Mouse (Mus musculus) liver, adult 2 months (tissue): ENCODE measurements around the gene R3hdml. TPM values are rescaled to one million over a fixed set of nuclear protein-coding genes. Genes with fewer than 3 reads are reported as not detected.

Experiments
- DNase-seq: peaks from one replicate; pipeline ENCODE4 v3.0.0-alpha.2; 2011; ENCODE audit warnings: low read depth, low spot score; ENCODE audit errors: extremely low read depth
- H3K27ac ChIP-seq: fragments of 200-500 bp; replicated peaks from 2 replicates; pipeline ENCODE4 v1.5.1; 2012; ENCODE audit warnings: low read depth, mild to moderate bottlenecking, control low read depth, inconsistent platforms, low read length; ENCODE audit not compliant: insufficient read depth
- H3K27me3 ChIP-seq: fragments of 200-500 bp; 2 replicates; pipeline ENCODE4 v1.6.1; 2012; ENCODE audit warnings: mild to moderate bottlenecking, moderate library complexity, low read length, inconsistent platforms; ENCODE audit not compliant: control insufficient read depth, insufficient read depth
- H3K36me3 ChIP-seq: fragments of 200-500 bp; 2 replicates; pipeline ENCODE4 v1.6.1; 2012; ENCODE audit warnings: low read length, inconsistent platforms; ENCODE audit not compliant: control insufficient read depth, insufficient read depth
- H3K4me1 ChIP-seq: fragments of 200-500 bp; 2 replicates; pipeline ENCODE4 v1.6.1; 2011; ENCODE audit warnings: low read length; ENCODE audit not compliant: control insufficient read depth, insufficient read depth
- H3K4me3 ChIP-seq: fragments of 200-500 bp; 2 replicates; pipeline ENCODE4 v1.5.1; 2011; ENCODE audit warnings: low read depth, mild to moderate bottlenecking, control low read depth, low read length, moderate library complexity; ENCODE audit not compliant: insufficient read depth
- H3K79me2 ChIP-seq: fragments of 200-500 bp; 2 replicates; pipeline ENCODE4 v1.6.1; 2012; ENCODE audit warnings: inconsistent platforms, mild to moderate bottlenecking, low read length, moderate library complexity; ENCODE audit not compliant: control insufficient read depth, insufficient read depth
- H3K9ac ChIP-seq: fragments of 200-500 bp; 2 replicates; pipeline ENCODE4 v1.6.1; 2012; ENCODE audit warnings: low read depth, mild to moderate bottlenecking, control low read depth, inconsistent platforms, low read length
- CTCF ChIP-seq: fragments of 200-500 bp; IDR thresholded peaks from 2 replicates; pipeline ENCODE4 v1.5.1; 2011; ENCODE audit warnings: low read depth, low read length, control low read depth
- POLR2A ChIP-seq: fragments of 200-500 bp; IDR thresholded peaks from 2 replicates; pipeline ENCODE4 v1.6.1; 2011; ENCODE audit warnings: low read length, control low read depth; ENCODE audit not compliant: insufficient read depth; ENCODE audit errors: extremely low read depth
- WGBS: fragments of 180-500 bp; shearing (Covaris S2); methylation state at CpG from one replicate; pipeline ENCODE4 v1.1.7; 2018; 5-methylcytosine and 5-hydroxymethylcytosine counted together
- polyA plus RNA-seq: library from polyadenylated mRNA; depleted of rRNA; stranded (reverse); fragments of >200 nt; gene quantifications from 2 replicates; pipeline ENCODE4 v1.2.3, GENCODE M21; 2012
- total RNA-seq: library from RNA; depleted of rRNA; stranded (reverse); fragments of >200 nt; gene quantifications from 2 replicates; pipeline ENCODE4 v1.2.3, GENCODE M21; 2014

R3hdml gene
- total and polyA plus RNA-seq, 2 experiments, result not detected

- no peaks in the 10 kb centered on the region for H3K79me2 ChIP-seq
- peak within 1 kb of the TSS; percentile 61 for H3K9ac ChIP-seq
- H3K27me3 ChIP-seq, result no peaks in the 10 kb centered on the region
- no peaks in the 10 kb centered on the region for H3K36me3 ChIP-seq
- WGBS, result 25% methylated on average over 10 of the region's 10 CpGs
- H3K4me3 ChIP-seq, result peak within 1 kb of the TSS; percentile 45; the same call in 1 of the 2 replicates
- peaks cover 10% of the 10 kb centered on the region for H3K4me1 ChIP-seq
- peak; percentile 80 for DNase-seq
- H3K27ac ChIP-seq, result peak within 1 kb of the TSS; percentile 38
- TF ChIP-seq POLR2A (no peak), CTCF (no peak)
Measured at GRCm38 (mm10) chr2:163506300-163507004, 14.3 kb downstream of the R3hdml start, which contains the start of gene Hnf4a. Gene Hnf4a (plus strand): TSS chr2:163506808.

GRCm38 (mm10) chr2:163525761-163526243, 33.7 kb downstream of the R3hdml start:
- H3K36me3 ChIP-seq, result peaks cover 5% of the 10 kb centered on the region
- no peaks in the 10 kb centered on the region for H3K27me3 ChIP-seq
- no peak overlapping the region for H3K4me3 ChIP-seq
- TF ChIP-seq CTCF, result peak; percentile 38
- no peak for TF ChIP-seq POLR2A
- WGBS, result 71% methylated on average over 7 of the region's 7 CpGs
- no peak overlapping the region for H3K9ac ChIP-seq
- DNase-seq, result no peak
- no peaks in the 10 kb centered on the region for H3K79me2 ChIP-seq
- no peak overlapping the region for H3K27ac ChIP-seq
- no peaks in the 10 kb centered on the region for H3K4me1 ChIP-seq

- Histone ChIP-seq H3K27me3 (no peaks in the 10 kb centered on the region), H3K79me2 (no peaks in the 10 kb centered on the region), H3K9ac (no peak overlapping the region), H3K27ac (no peak overlapping the region), H3K4me3 (no peak overlapping the region), H3K36me3 (peaks cover 9% of the 10 kb centered on the region), H3K4me1 (no peaks in the 10 kb centered on the region)
- no peak for TF ChIP-seq POLR2A
- no peak for TF ChIP-seq CTCF
- WGBS, result 58% methylated on average over 2 of the region's 2 CpGs
- no peak for DNase-seq
Measured at GRCm38 (mm10) chr2:163527497-163527896, 35.4 kb downstream of the R3hdml start.

- no peak for TF ChIP-seq CTCF
- TF ChIP-seq POLR2A, result no peak
- Histone ChIP-seq H3K36me3 (peaks cover 18% of the 10 kb centered on the region), H3K4me3 (no peak overlapping the region), H3K27ac (no peak overlapping the region), H3K79me2 (no peaks in the 10 kb centered on the region), H3K9ac (no peak overlapping the region), H3K4me1 (peaks cover 9% of the 10 kb centered on the region), H3K27me3 (no peaks in the 10 kb centered on the region)
- 72% methylated on average over 8 of the region's 8 CpGs for WGBS
- no peak for DNase-seq
Measured at GRCm38 (mm10) chr2:163530418-163530817, 38.3 kb downstream of the R3hdml start.

- TF ChIP-seq CTCF (peak; percentile 92), POLR2A (no peak)
- Histone ChIP-seq H3K36me3 (peaks cover 16% of the 10 kb centered on the region), H3K9ac (no peak overlapping the region), H3K27me3 (no peaks in the 10 kb centered on the region), H3K4me3 (no peak overlapping the region), H3K79me2 (no peaks in the 10 kb centered on the region), H3K4me1 (peaks cover 17% of the 10 kb centered on the region), H3K27ac (no peak overlapping the region)
- 14% methylated on average over 9 of the region's 9 CpGs for WGBS
- peak; percentile 66 for DNase-seq
Measured at GRCm38 (mm10) chr2:163531917-163532316, 39.8 kb downstream of the R3hdml start.

- Histone ChIP-seq H3K4me3 (no peak overlapping the region), H3K27me3 (no peaks in the 10 kb centered on the region), H3K27ac (peak overlapping the region; percentile 13; the same call in 1 of the 2 replicates), H3K79me2 (peaks cover 8% of the 10 kb centered on the region; the same call in 1 of the 2 replicates), H3K36me3 (peaks cover 16% of the 10 kb centered on the region), H3K9ac (no peak overlapping the region), H3K4me1 (peaks cover 26% of the 10 kb centered on the region)
- no peak for TF ChIP-seq POLR2A
- TF ChIP-seq CTCF, result no peak
- WGBS, result 36% methylated on average over 9 of the region's 9 CpGs
- peak; percentile 74 for DNase-seq
Measured at GRCm38 (mm10) chr2:163533226-163533625, 41.1 kb downstream of the R3hdml start.
